Mouse (Mus musculus): ENCODE measurements around the gene Ang. TPM values are rescaled to one million over a fixed set of nuclear protein-coding genes. Genes with fewer than 3 reads are reported as not detected.

Ang gene
- 51.6 and 73.0 TPM in 2 replicates for polyA plus RNA-seq (2015; fragmentation: Nextera tagmentation; extraction: Ambion mirVana)

DNA sequence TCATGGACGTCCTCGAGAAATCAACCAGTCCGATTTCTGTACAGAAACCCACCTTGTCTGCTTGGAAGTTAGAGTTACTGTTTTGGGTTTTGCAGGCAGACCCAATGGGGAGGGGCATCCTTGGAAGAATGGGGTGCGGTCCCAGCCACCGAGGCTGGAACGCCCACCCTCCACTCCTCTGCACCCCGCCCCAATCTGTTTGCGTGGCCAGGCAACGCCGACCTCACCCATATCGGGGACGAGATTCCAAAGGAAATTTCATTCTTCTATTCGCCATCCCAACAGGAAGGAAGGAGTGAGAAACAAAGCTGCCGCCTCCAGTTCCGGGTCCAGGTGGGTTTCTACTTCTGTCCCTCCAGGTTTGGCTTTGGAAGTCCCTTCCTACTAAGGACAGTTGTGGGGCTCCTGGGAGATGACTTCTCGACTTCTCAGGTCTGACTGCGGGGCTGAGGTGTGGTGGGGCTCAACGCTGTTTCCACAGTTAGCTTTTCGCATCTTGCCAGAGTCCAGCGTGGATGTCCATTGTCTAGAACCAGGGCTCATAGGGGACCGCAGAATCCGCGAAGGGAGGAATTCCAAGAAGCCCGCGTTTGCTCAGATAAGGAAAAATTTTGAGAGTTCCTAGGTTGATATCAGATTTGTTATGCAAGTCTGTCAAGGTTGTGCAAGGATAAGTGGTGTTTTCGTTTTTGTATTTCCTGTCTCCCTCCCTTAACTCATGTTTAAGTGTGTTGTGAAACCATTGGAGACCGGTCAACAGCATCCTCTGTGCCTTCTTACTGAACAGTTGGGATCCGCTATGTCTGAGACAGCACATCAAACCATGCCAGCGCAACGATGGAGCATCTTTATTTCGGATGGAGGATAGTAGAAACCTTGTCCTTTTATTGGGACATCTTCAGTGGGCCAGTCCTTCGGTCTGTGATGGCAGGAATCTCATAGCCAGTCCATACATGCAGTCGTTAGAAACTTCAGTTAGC, at the start of gene Ang, which contains the start of gene Rnase4:
TSS of gene Ang (plus strand) at position 230 of the 980 bp plus-strand sequence.
TSS of gene Rnase4 (plus strand) at position 157 of the 980 bp plus-strand sequence.
- no peaks in the 10 kb centered on the region for H3K36me3 ChIP-seq

DNA sequence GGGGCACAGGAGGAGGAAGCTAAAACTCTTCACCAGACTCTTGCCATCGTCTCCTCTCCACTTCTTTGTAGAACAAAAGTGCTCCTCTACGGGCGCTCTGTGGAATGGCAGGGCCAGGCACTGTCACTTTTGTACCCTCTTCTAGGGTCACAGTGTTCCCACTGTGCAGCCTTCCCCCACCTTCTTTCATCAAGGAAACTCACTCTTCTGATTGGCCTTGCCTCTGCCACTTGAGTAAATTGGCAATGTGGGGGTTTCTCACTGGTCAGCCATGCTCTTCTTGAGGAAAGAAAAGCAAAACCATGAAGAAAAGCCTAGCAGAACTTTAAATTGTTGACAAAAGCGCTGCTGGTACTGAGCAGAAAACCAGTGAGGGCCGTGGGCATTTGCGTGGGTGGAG, 49.2 kb upstream of the Ang start, which contains the start of gene Rnase9:
TSS of gene Rnase9 (minus strand) at position 101 of the 400 bp plus-strand sequence.
- H3K27ac ChIP-seq = no peak within 1 kb of the TSS
- no peaks in the 10 kb centered on the region for H3K4me1 ChIP-seq (replicated peaks)
- no peak within 1 kb of the TSS for H3K4me3 ChIP-seq (replicated peaks)
- H3K9ac ChIP-seq = no peak within 1 kb of the TSS
- H3K9me3 ChIP-seq = no peaks in the 10 kb centered on the region
- ATAC-seq = no peak
- H3K4me2 ChIP-seq (replicated peaks) = no peak within 1 kb of the TSS
- H3K36me3 ChIP-seq = no peaks in the 10 kb centered on the region
- 82% methylated on average over 6 of the region's 6 CpGs for WGBS
- H3K27me3 ChIP-seq (replicated peaks) = no peaks in the 10 kb centered on the region

More for the DNA sequence above, at the start of gene Ang, which contains the start of gene Rnase4:
- Histone ChIP-seq H3K4me2 (replicated peaks) (peak within 1 kb of the TSS; percentile 77), H3K27ac (peak within 1 kb of the TSS; percentile 87), H3K27me3 (replicated peaks) (no peaks in the 10 kb centered on the region), H3K9ac (peak within 1 kb of the TSS; percentile 56), H3K9me3 (no peaks in the 10 kb centered on the region), H3K4me1 (replicated peaks) (0 out of 2 replicates have a peak, but pooled peaks cover 2% of the 10 kb centered on the region), H3K4me3 (replicated peaks) (peak within 1 kb of the TSS; percentile 63)
- 5% methylated on average over 33 of the region's 33 CpGs for WGBS
- peak; percentile 31; the same call in 1 of the 2 replicates for ATAC-seq

GRCm38 (mm10) chr14:51047846-51048245, 43.1 kb upstream of the Ang start:
- H3K36me3 ChIP-seq = no peaks in the 10 kb centered on the region
- 25% methylated on average over 5 of the region's 5 CpGs for WGBS
- H3K4me3 ChIP-seq (replicated peaks) = no peak overlapping the region
- no peak overlapping the region for H3K27ac ChIP-seq
- no peaks in the 10 kb centered on the region for H3K9me3 ChIP-seq
- no peaks in the 10 kb centered on the region for H3K4me1 ChIP-seq (replicated peaks)
- no peak for ATAC-seq
- H3K4me2 ChIP-seq (replicated peaks) = no peak overlapping the region
- no peak overlapping the region for H3K9ac ChIP-seq
- no peaks in the 10 kb centered on the region for H3K27me3 ChIP-seq (replicated peaks)

- 83% methylated on average over 2 of the region's 2 CpGs for WGBS
- Histone ChIP-seq H3K9me3 (no peaks in the 10 kb centered on the region), H3K4me3 (replicated peaks) (no peak within 1 kb of the TSS), H3K4me1 (replicated peaks) (no peaks in the 10 kb centered on the region), H3K27me3 (replicated peaks) (no peaks in the 10 kb centered on the region), H3K36me3 (no peaks in the 10 kb centered on the region), H3K27ac (no peak within 1 kb of the TSS), H3K4me2 (replicated peaks) (no peak within 1 kb of the TSS), H3K9ac (no peak within 1 kb of the TSS)
- no peak for ATAC-seq
Observed at GRCm38 (mm10) chr14:51050063-51050462, 40.9 kb upstream of the Ang start, which contains the start of gene Rnase11. Rnase11 (minus strand) TSS chr14:51050163.

DNA sequence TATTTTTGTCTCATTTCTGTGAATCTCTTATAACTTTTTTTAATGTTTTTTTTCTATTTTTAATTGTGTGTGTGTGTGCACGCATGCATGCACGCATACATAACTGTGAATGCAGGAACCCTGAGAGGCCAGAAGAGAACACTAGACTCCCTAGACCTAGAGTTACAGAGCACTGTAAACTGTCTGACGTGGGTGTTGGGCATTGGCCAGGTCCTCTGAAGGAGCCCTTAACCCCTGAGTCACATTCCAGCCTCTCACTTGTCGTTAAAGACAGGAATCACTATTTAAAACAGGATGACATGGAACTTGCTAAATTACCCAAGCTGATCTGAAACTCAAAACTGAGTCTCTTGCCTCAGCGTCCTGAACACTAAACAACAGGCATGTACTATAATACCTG, 39.0 kb upstream of the Ang start:
- no peaks in the 10 kb centered on the region for H3K36me3 ChIP-seq
- 56% methylated on average over 5 of the region's 5 CpGs for WGBS
- no peak for ATAC-seq

GRCm38 (mm10) chr14:51053176-51053575, 37.8 kb upstream of the Ang start:
- WGBS = 64% methylated on average over 5 of the region's 5 CpGs
- 0 out of 2 replicates have a peak, but pooled peaks cover 4% of the 10 kb centered on the region for H3K4me1 ChIP-seq (replicated peaks)
- H3K4me2 ChIP-seq (replicated peaks) = no peak overlapping the region
- no peak overlapping the region for H3K9ac ChIP-seq
- no peaks in the 10 kb centered on the region for H3K36me3 ChIP-seq
- no peak for ATAC-seq
- no peaks in the 10 kb centered on the region for H3K27me3 ChIP-seq (replicated peaks)
- H3K9me3 ChIP-seq = no peaks in the 10 kb centered on the region
- no peak overlapping the region for H3K27ac ChIP-seq
- H3K4me3 ChIP-seq (replicated peaks) = no peak overlapping the region

More for the DNA sequence above, 39.0 kb upstream of the Ang start:
- H3K9ac ChIP-seq = no peak overlapping the region
- H3K27me3 ChIP-seq (replicated peaks) = no peaks in the 10 kb centered on the region
- H3K4me3 ChIP-seq (replicated peaks) = no peak overlapping the region
- H3K27ac ChIP-seq = no peak overlapping the region
- H3K4me2 ChIP-seq (replicated peaks) = no peak overlapping the region
- no peaks in the 10 kb centered on the region for H3K4me1 ChIP-seq (replicated peaks)
- H3K9me3 ChIP-seq = no peaks in the 10 kb centered on the region

GRCm38 (mm10) chr14:51054243-51055237, 36.4 kb upstream of the Ang start:
- Histone ChIP-seq H3K36me3 (no peaks in the 10 kb centered on the region), H3K4me1 (replicated peaks) (0 out of 2 replicates have a peak, but pooled peaks cover 4% of the 10 kb centered on the region), H3K9ac (no peak overlapping the region), H3K4me3 (replicated peaks) (no peak overlapping the region), H3K27ac (no peak overlapping the region), H3K4me2 (replicated peaks) (no peak overlapping the region), H3K27me3 (replicated peaks) (no peaks in the 10 kb centered on the region), H3K9me3 (no peaks in the 10 kb centered on the region)
- ATAC-seq = no peak
- 65% methylated on average over 13 of the region's 13 CpGs for WGBS

GRCm38 (mm10) chr14:51057401-51057831, 33.5 kb upstream of the Ang start, which contains the start of gene Rnase12:
Rnase12 (minus strand) TSS chr14:51057661.
- Histone ChIP-seq H3K36me3 (no peaks in the 10 kb centered on the region), H3K4me2 (replicated peaks) (peak within 1 kb of the TSS; percentile 19; the same call in 1 of the 2 replicates), H3K9me3 (no peaks in the 10 kb centered on the region), H3K9ac (no peak within 1 kb of the TSS), H3K27ac (0 out of 2 replicates have a peak within 1 kb of the TSS, but pooled peaks have one; percentile 13), H3K27me3 (replicated peaks) (no peaks in the 10 kb centered on the region), H3K4me3 (replicated peaks) (no peak within 1 kb of the TSS), H3K4me1 (replicated peaks) (0 out of 2 replicates have a peak, but pooled peaks cover 4% of the 10 kb centered on the region)
- ATAC-seq = peak; percentile 83
- WGBS = 56% methylated on average over 9 of the region's 9 CpGs

DNA sequence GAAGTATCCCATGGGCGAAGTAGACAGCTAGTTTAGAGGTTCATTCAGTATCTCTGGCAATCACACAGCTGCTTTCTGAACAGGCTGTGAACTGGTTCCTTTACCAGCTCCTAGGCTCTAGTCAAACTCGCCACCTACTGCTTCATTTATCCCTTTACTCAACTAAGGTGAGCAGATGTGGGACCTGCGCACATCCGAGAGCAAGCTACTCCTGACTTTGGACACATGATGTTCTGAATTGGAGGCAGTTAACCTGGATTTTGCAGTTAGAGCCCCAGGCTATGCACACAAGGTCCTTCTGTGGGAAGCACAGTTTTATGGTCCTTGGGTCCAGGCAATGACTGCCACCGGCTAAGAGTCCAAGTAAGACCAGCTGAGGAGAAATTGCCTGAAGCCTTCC, 30.2 kb upstream of the Ang start:
- H3K27ac ChIP-seq = no peak overlapping the region
- no peak overlapping the region for H3K4me2 ChIP-seq (replicated peaks)
- H3K9ac ChIP-seq = no peak overlapping the region
- H3K36me3 ChIP-seq = no peaks in the 10 kb centered on the region
- H3K9me3 ChIP-seq = no peaks in the 10 kb centered on the region
- 0 out of 2 replicates have a peak, but pooled peaks cover 4% of the 10 kb centered on the region for H3K4me1 ChIP-seq (replicated peaks)
- H3K27me3 ChIP-seq (replicated peaks) = no peaks in the 10 kb centered on the region
- ATAC-seq = no peak
- H3K4me3 ChIP-seq (replicated peaks) = no peak overlapping the region
- 90% methylated on average over 5 of the region's 5 CpGs for WGBS

- Histone ChIP-seq H3K27me3 (replicated peaks) (no peaks in the 10 kb centered on the region), H3K36me3 (no peaks in the 10 kb centered on the region), H3K9ac (no peak overlapping the region), H3K4me1 (replicated peaks) (no peaks in the 10 kb centered on the region), H3K4me3 (replicated peaks) (no peak overlapping the region), H3K9me3 (no peaks in the 10 kb centered on the region), H3K4me2 (replicated peaks) (no peak overlapping the region), H3K27ac (no peak overlapping the region)
- 50% methylated on average over 5 of the region's 5 CpGs for WGBS
- no peak for ATAC-seq
Observed at GRCm38 (mm10) chr14:51068956-51069355, 22.0 kb upstream of the Ang start.

- Histone ChIP-seq H3K36me3 (no peaks in the 10 kb centered on the region), H3K4me1 (replicated peaks) (no peaks in the 10 kb centered on the region), H3K4me3 (replicated peaks) (no peak overlapping the region), H3K4me2 (replicated peaks) (no peak overlapping the region), H3K27me3 (replicated peaks) (no peaks in the 10 kb centered on the region), H3K9me3 (no peaks in the 10 kb centered on the region), H3K27ac (no peak overlapping the region), H3K9ac (no peak overlapping the region)
- ATAC-seq = no peak
- whole genome bisulfite sequencing = 91% methylated on average over 2 of the region's 2 CpGs
Observed at GRCm38 (mm10) chr14:51069617-51070016, 21.3 kb upstream of the Ang start.

Measured in intestine, embryonic 15.5 days (tissue).